Mouse (Mus musculus): ENCODE measurements around the gene Epha4. TPM values are rescaled to one million over a fixed set of nuclear protein-coding genes. Genes with fewer than 3 reads are reported as not detected.

Epha4 gene
- 34.9 TPM for polyA plus RNA-seq (2014; fragmentation: Illumina TruSeq; extraction: RNeasy Lipid Tissue Mini Kit (QIAGEN cat#74804); ENCODE audit: low read depth, low replicate concordance)

DNA sequence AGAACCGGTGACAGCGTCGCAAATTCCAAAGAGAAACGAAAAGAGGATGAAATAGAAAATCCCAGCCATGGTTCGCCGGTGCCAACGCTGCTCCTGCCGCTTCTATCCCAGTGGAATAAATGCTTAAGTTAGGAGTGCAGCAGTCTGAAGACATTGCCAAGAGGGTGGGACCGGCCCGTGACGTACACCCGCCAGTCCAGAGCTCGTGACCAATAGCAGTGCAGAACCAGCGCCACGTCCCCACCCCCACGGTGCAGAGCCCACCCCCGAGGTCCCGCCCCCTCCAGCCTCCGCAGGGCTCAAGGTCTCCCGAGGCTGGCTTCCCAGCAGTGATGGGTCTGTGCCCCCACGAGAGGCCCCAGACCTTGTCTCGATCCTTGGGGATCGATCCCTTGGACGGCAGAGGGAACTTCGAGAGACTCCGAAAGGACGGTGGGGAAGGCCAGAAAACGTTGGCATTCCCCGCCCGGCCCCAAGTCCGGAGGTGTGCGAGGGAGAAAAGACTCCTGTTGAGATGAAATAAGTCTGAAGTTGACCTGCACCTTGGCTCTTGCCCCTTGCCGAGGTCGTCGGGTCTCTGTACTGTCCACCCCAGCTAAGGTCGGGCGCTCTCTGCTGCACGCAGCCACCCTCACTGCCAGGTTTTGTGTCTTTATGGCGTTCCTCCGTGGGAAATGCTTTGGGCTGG lies at the start of gene Epha4:
TSS of gene Epha4 (minus strand) at position 126 of the 688 bp plus-strand sequence.

